Mouse (Mus musculus): ENCODE measurements at regions not wholly inside any gene's neighbourhood (a gene's known extent, or its start where the extent isn't known, plus 50 kb on each side); places are given as distances from the start of the nearest gene placed in this dataset.

- DNase-seq, result no peak
These were observed 229.0 kb downstream of the Kcnrg start for GRCm38 (mm10) chr14:61836231-61836630.

- no peak for DNase-seq
These were observed 229.7 kb downstream of the Kcnrg start for GRCm38 (mm10) chr14:61836965-61837364.

GRCm38 (mm10) chr14:61837851-61838250, 230.6 kb downstream of the Kcnrg start:
- no peak for DNase-seq

- DNase-seq, result no peak
These were observed 235.2 kb downstream of the Kcnrg start for GRCm38 (mm10) chr14:61842476-61842875.

GRCm38 (mm10) chr14:61846441-61846840, 239.2 kb downstream of the Kcnrg start:
- no peak for DNase-seq

- no peak for DNase-seq
These were observed 243.0 kb downstream of the Kcnrg start for GRCm38 (mm10) chr14:61850244-61850643.

GRCm38 (mm10) chr14:61857616-61858015, 250.4 kb downstream of the Kcnrg start:
- no peak for DNase-seq

GRCm38 (mm10) chr14:61860688-61861087, 253.4 kb downstream of the Kcnrg start:
- DNase-seq, result no peak

- DNase-seq, result no peak
These were observed 254.2 kb downstream of the Kcnrg start for GRCm38 (mm10) chr14:61861357-61861958.

- DNase-seq, result no peak
These were observed 255.7 kb downstream of the Kcnrg start for GRCm38 (mm10) chr14:61862931-61863330.

GRCm38 (mm10) chr14:61863475-61863874, 256.2 kb downstream of the Kcnrg start:
- DNase-seq, result no peak

GRCm38 (mm10) chr14:61866532-61867268, 259.4 kb downstream of the Kcnrg start:
- DNase-seq, result no peak

GRCm38 (mm10) chr14:61874206-61874605, 266.9 kb downstream of the Kcnrg start:
- no peak for DNase-seq

- DNase-seq, result no peak
These were observed 272.2 kb downstream of the Kcnrg start for GRCm38 (mm10) chr14:61879416-61879815.

GRCm38 (mm10) chr14:61880514-61881259, 273.4 kb downstream of the Kcnrg start:
- no peak for DNase-seq

- no peak for DNase-seq
These were observed 278.2 kb downstream of the Kcnrg start for GRCm38 (mm10) chr14:61885241-61886015.

- no peak for DNase-seq
These were observed 282.4 kb downstream of the Kcnrg start for GRCm38 (mm10) chr14:61889626-61890025.

- DNase-seq, result no peak
These were observed 286.5 kb downstream of the Kcnrg start for GRCm38 (mm10) chr14:61893786-61894185.

GRCm38 (mm10) chr14:61896879-61897278, 289.6 kb downstream of the Kcnrg start:
- no peak for DNase-seq

- DNase-seq, result no peak
These were observed 291.4 kb downstream of the Kcnrg start for GRCm38 (mm10) chr14:61898664-61899063.

GRCm38 (mm10) chr14:61904426-61905124, 297.3 kb downstream of the Kcnrg start:
- DNase-seq, result no peak

GRCm38 (mm10) chr14:61918113-61918512, 310.9 kb downstream of the Kcnrg start:
- DNase-seq, result no peak
